8 mouse cellular contexts compared by ENCODE assay signal in genomic region chr11:58199229-58200037, GRCm38 (mm10). TPM values are rescaled to one million over a fixed set of nuclear protein-coding genes. Genes with fewer than 3 reads are reported as not detected.
DNase-seq lines count a peak whose midpoint lies in the region; ATAC-seq and TF ChIP-seq lines count a peak whose summit lies in the region.
"Not testable (repeated sequence)": the region's sequence is repeated elsewhere in the genome, so short reads cannot be mapped to it uniquely, and the experiment has no call there.

Gene Igtp, plus strand, starts transcription at chr11:58199556.
Gene Irgm2, plus strand, starts transcription at chr11:58199618.

- not testable (repeated sequence) for H3K36me3 ChIP-seq in hindbrain, postnatal 0 days (ENCODE audit: insufficient read depth, low read length)

- H3K9me3 ChIP-seq in hindbrain, postnatal 0 days (ENCODE audit: low read length), result not testable (repeated sequence)

- not testable (repeated sequence) for H3K4me1 ChIP-seq in hindbrain, postnatal 0 days (ENCODE audit: insufficient read depth, low read length)

- not testable (repeated sequence) for H3K27me3 ChIP-seq in hindbrain, postnatal 0 days (ENCODE audit: insufficient read depth, low read length)

- peak within 1 kb of the TSS; percentile 45 for H3K4me3 ChIP-seq in hindbrain, postnatal 0 days (ENCODE audit: low read length)

- peak; percentile 49 for DNase-seq in NIH3T3 (ENCODE audit: low read depth)
- DNase-seq in embryo, embryonic 10 days (ENCODE audit: low spot score), result peak; percentile 61
- DNase-seq in gastrocnemius, postnatal 14 days, result peak; percentile 80
- peak; percentile 43 for DNase-seq in hindbrain, postnatal 0 days (ENCODE audit: low spot score)
- DNase-seq in left cerebral cortex, postnatal 14 days (ENCODE audit: low spot score in 2 of 2), result peak; percentile 49
- DNase-seq in right cerebral cortex, adult 18-20 months, result peak; percentile 51
- DNase-seq in urinary bladder, adult 2 months (ENCODE audit: low spot score), result peak; percentile 32

- peak within 1 kb of the TSS; percentile 61; the same call in 1 of the 2 replicates for H3K27ac ChIP-seq in hindbrain, postnatal 0 days

- ATAC-seq in hindbrain, postnatal 0 days, result 0 out of 2 replicates have a peak, but pooled peaks have one; percentile 47
- ATAC-seq in megakaryocyte progenitor cell, adult 5-6 weeks (replicated peaks; ENCODE audit: poor library complexity), result peak; percentile 98

- TF ChIP-seq CTCF in hindbrain, postnatal 0 days (IDR thresholded peaks at IDR 0.05; ENCODE audit: low read depth), result not testable (repeated sequence)

- H3K9ac ChIP-seq in hindbrain, postnatal 0 days (replicated peaks; ENCODE audit: low read length), result peak within 1 kb of the TSS; percentile 43

- intact Hi-C loops in gastrocnemius, postnatal 14 days (cut with DNase I; ENCODE audit: low total_unique reads); left cerebral cortex, postnatal 14 days (cut with DNase I): not testable (repeated sequence)

- 5% methylated on average over 13 of the region's 15 CpGs for WGBS in hindbrain, postnatal 0 days

- H3K4me2 ChIP-seq in hindbrain, postnatal 0 days (ENCODE audit: low read depth, low read length), result peak within 1 kb of the TSS; percentile 70

RNA-seq across cellular contexts. Expression of gene Igtp, which starts in this region (rescaled TPM):
- total RNA-seq in gastrocnemius, postnatal 14 days (2021), result 1 to 10 TPM; 3.5 to 3.7 TPM
- total RNA-seq in hindbrain, postnatal 0 days (2014; rRNA removed), result 2.7 and 6.3 TPM in 2 replicates
- polyA plus RNA-seq in hindbrain, postnatal 0 days (2015; fragmentation: Nextera tagmentation; extraction: Ambion mirVana), result 2.1 and 3.0 TPM in 2 replicates
- total RNA-seq in left cerebral cortex, postnatal 14 days (2021), result 1 to 10 TPM; 2.1 TPM
- total RNA-seq in megakaryocyte progenitor cell, adult 5-6 weeks (2015), result 13.4 and 16.3 TPM in 2 replicates
- total RNA-seq in megakaryocyte progenitor cell, adult 5-6 weeks (2017), result 8.6 and 9.6 TPM in 2 replicates
- polyA plus RNA-seq in urinary bladder, adult 2 months (2012; rRNA removed), result 23.8 and 57.1 TPM in 2 replicates

RNA-seq across cellular contexts. Expression of gene Irgm2, which starts in this region (rescaled TPM):
- total RNA-seq in gastrocnemius, postnatal 14 days (2021), result 1 to 10 TPM; 4.8 to 5.5 TPM
- 1.2 and 1.8 TPM in 2 replicates for total RNA-seq in hindbrain, postnatal 0 days (2014; rRNA removed)
- 0.80 and 1.6 TPM in 2 replicates for polyA plus RNA-seq in hindbrain, postnatal 0 days (2015; fragmentation: Nextera tagmentation; extraction: Ambion mirVana)
- total RNA-seq in left cerebral cortex, postnatal 14 days (2021), result 1 to 10 TPM; 1.6 to 1.7 TPM
- total RNA-seq in megakaryocyte progenitor cell, adult 5-6 weeks (2015), result 5.7 and 5.8 TPM in 2 replicates
- 3.9 and 7.1 TPM in 2 replicates for total RNA-seq in megakaryocyte progenitor cell, adult 5-6 weeks (2017)
- polyA plus RNA-seq in urinary bladder, adult 2 months (2012; rRNA removed), result 22.1 and 54.2 TPM in 2 replicates

Comparison
In these comparisons a context has a peak if more than half of its experiments do, and no peak if none do; other contexts are left out.
1. Peak in every context shown above with its lines: DNase-seq, ATAC-seq, H3K4me3 ChIP-seq and H3K27ac ChIP-seq.